Mouse (Mus musculus): ENCODE data around the gene Hoxc8. TPM values are rescaled to one million over a fixed set of nuclear protein-coding genes. Genes with fewer than 3 reads are reported as not detected.

Gene Hoxc8
- polyA plus RNA-seq, 1 experiment from 2014 or later, result not detected

DNA sequence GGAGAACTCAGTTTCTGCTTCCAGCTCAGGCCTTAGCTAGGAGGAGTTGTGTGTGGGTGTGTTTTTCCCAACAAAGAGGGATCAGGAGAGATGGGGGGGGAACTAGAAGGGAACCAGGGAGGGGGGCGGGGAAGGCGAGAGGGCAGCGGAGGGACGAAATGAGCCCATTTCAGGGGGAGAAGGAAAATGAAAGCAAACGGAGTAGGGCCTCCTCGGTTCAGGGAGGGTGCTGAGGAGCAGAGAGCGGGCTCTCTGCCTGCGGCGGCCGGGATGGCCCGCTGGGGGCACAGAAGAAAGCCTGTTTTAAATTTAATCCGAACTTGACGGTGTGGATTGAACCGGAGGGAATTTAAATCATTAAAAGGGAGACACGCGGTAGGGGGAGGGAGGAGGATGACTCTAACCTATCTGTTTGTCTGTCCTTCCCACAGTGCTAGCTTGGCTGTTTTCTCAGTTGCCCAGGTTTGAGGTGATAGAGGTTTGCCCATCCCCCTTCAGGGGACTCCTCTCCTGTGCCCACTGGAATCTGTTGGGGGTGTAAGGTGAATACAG lies 12.9 kb upstream of the Hoxc8 start:
- H3K4me2 ChIP-seq (replicated peaks), result peak overlapping the region; percentile 12
- H3K36me3 ChIP-seq, result no peaks in the 10 kb centered on the region
- ATAC-seq (ENCODE audit: insufficient number of reproducible peaks, low FRiP score, low TSS enrichment, low read depth), result no peak
- H3K9ac ChIP-seq, result no peak overlapping the region
- peaks cover 20% of the 10 kb centered on the region for H3K4me1 ChIP-seq
- H3K4me3 ChIP-seq (replicated peaks), result peak overlapping the region; percentile 19
- H3K9me3 ChIP-seq (replicated peaks), result no peaks in the 10 kb centered on the region
- WGBS, result 4% methylated on average over 16 of the region's 16 CpGs
- peaks cover 100% of the 10 kb centered on the region for H3K27me3 ChIP-seq
- no peak overlapping the region for H3K27ac ChIP-seq (replicated peaks)

DNA sequence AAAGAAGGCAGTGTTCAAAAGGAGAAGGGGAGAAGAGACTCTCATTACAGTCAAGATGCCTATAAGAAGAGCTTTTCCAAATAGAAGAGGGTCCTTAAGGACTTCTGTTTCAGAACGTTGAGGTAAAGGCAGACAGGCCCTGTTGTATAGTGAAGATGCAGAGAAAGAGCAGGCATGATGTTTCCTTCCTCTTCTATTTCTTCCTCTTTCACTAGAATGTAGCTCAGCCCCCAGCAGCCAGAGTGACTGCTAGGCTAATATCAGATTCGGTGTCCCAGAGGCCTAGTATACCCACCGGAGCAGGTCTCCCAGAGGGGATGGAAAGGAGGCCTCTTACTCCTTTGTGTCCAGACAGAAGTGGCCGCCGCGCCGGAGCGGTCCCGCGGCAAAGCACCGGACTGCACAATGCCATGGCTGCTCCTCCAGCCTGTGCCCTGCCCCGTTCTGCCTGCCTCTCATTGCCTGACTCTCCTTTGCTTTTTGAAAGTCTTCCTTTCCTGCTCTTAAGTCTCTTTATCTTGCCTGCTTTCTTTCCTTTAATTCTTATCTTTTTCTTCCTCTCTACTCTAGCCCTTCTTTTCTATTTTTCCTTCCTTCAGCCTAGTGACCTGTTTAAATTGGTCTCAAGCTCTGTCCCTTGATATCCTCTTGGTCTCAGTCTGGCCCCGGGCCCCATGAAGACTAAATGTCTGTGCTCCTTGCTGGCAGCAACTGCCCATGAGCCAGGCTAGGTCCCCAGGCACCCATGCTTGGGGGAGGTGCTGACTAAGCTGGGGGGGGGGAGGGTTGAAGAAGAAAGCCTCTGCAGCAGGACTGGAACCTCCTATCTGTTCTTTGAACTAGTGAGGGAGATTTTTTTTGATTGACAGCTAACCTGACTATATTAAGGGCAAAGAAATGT lies 11.5 kb upstream of the Hoxc8 start:
- WGBS, result 3% methylated on average over 13 of the region's 13 CpGs
- H3K4me2 ChIP-seq (replicated peaks), result no peak overlapping the region

DNA sequence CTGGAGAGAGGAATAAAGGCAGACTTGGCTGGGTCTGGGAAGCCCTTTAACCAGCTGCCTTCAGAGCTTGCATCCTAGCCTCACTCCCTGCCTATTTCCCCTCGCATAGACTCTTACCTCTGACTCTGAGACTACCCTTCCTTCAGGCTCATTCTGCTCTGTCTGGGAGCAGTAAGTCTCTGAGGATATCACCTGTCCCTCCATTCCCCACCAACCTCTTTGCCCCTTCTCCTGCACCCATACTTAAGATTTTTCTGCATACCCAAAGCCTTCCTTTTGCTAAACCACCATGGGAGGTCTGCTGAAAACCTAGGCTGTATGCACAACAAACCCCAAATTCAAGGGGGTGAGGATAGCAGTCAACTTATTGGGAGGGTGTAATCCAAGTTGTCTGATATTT lies 10.5 kb upstream of the Hoxc8 start:
- 0% methylated on average over 1 of the region's 1 CpGs for WGBS
- no peak overlapping the region for H3K9ac ChIP-seq
- H3K9me3 ChIP-seq (replicated peaks), result no peaks in the 10 kb centered on the region
- H3K36me3 ChIP-seq, result no peaks in the 10 kb centered on the region
- H3K27me3 ChIP-seq, result peaks cover 97% of the 10 kb centered on the region
- no peak overlapping the region for H3K4me3 ChIP-seq (replicated peaks)
- no peak overlapping the region for H3K27ac ChIP-seq (replicated peaks)
- H3K4me1 ChIP-seq, result peaks cover 20% of the 10 kb centered on the region
- H3K4me2 ChIP-seq (replicated peaks), result no peak overlapping the region
- ATAC-seq (ENCODE audit: insufficient number of reproducible peaks, low FRiP score, low TSS enrichment, low read depth), result no peak

More for the DNA sequence above, 11.5 kb upstream of the Hoxc8 start:
- Histone ChIP-seq H3K4me3 (replicated peaks) (no peak overlapping the region), H3K27ac (replicated peaks) (no peak overlapping the region), H3K36me3 (no peaks in the 10 kb centered on the region), H3K27me3 (peaks cover 99% of the 10 kb centered on the region), H3K9me3 (replicated peaks) (no peaks in the 10 kb centered on the region), H3K4me1 (peaks cover 20% of the 10 kb centered on the region), H3K9ac (no peak overlapping the region)
- ATAC-seq (ENCODE audit: insufficient number of reproducible peaks, low FRiP score, low TSS enrichment, low read depth), result no peak

DNA sequence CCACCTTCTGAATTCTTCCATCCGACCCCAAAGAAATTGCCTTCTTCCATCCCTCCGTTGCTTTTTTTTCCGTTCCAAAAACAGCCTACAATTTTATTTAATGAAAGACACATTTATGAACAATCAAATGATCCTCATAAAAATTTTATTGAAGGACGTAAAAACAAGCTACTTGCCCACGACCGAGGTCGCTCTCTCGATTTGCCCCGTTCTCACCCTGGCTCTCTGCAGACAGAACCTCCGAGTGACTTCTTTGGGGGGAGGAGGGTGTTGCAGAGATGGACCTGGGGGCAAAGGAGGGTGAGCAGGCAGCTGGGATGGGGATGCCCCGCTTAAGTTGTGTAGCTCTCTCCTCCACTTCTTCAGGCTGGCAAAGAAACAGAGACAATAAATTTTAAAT lies 10.1 kb upstream of the Hoxc8 start:
- Histone ChIP-seq H3K4me1 (peaks cover 20% of the 10 kb centered on the region), H3K9me3 (replicated peaks) (no peaks in the 10 kb centered on the region), H3K4me2 (replicated peaks) (no peak overlapping the region), H3K9ac (no peak overlapping the region), H3K4me3 (replicated peaks) (no peak overlapping the region), H3K36me3 (no peaks in the 10 kb centered on the region), H3K27me3 (peaks cover 97% of the 10 kb centered on the region), H3K27ac (replicated peaks) (no peak overlapping the region)
- 2% methylated on average over 11 of the region's 11 CpGs for WGBS
- no peak for ATAC-seq (ENCODE audit: insufficient number of reproducible peaks, low FRiP score, low TSS enrichment, low read depth)

DNA sequence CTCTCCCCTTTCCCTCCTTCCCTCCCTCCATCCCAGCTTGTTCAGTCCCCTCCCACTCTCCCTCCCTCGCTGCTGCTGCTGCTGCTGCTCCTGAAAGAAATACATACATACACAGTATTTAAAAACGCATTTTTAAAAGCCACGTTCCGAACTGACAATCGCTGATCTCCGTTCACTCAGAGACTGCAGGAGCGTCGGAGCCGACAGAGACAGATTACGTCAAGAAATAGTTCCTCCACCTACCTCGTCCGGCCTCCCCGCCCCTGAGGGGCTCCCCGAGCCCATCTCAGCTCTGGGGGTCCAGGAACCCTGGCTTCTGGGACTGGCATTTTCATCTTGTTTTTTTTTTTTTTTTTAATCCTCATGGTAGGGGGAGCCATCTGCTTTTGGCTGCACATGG lies 9.5 kb upstream of the Hoxc8 start:
- H3K9me3 ChIP-seq (replicated peaks), result no peaks in the 10 kb centered on the region
- peak overlapping the region; percentile 34 for H3K4me2 ChIP-seq (replicated peaks)
- no peak overlapping the region for H3K9ac ChIP-seq
- no peaks in the 10 kb centered on the region for H3K36me3 ChIP-seq
- no peak for ATAC-seq (ENCODE audit: insufficient number of reproducible peaks, low FRiP score, low TSS enrichment, low read depth)
- WGBS, result under 1% methylated on average over 14 of the region's 14 CpGs
- H3K27ac ChIP-seq (replicated peaks), result no peak overlapping the region
- H3K27me3 ChIP-seq, result peaks cover 97% of the 10 kb centered on the region
- H3K4me3 ChIP-seq (replicated peaks), result peak overlapping the region; percentile 18
- peaks cover 20% of the 10 kb centered on the region for H3K4me1 ChIP-seq

DNA sequence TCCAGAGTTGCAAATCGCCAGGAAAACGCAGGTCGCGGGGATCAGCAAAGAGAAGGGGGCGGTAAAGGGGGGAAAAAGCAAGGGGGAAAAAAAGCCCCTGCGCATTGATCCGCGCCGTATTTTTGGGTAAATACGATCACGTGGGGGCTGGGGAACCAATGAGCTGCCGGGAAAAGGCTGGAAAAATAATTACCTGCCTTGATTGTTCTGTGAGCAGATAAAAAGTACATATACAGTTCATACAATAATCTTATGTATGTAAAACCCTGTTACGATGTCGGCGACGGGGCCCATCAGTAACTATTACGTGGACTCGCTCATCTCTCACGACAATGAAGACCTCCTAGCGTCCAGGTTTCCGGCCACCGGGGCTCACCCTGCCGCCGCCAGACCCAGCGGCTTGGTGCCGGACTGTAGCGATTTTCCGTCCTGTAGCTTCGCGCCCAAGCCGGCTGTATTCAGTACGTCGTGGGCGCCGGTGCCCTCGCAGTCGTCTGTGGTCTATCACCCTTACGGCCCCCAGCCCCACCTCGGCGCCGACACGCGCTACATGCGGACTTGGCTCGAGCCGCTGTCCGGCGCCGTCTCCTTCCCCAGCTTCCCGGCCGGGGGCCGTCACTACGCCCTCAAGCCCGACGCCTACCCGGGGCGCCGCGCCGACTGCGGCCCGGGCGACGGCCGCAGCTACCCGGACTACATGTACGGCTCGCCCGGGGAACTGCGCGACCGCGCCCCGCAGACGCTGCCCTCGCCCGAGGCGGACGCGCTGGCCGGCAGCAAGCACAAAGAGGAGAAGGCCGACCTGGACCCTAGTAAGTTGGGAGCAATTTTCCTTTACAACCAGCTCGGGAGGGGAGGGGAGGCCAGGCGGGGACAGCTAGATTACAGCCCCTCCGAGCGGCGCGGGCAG lies 8.8 kb upstream of the Hoxc8 start:
- H3K9ac ChIP-seq, result no peak overlapping the region
- H3K27ac ChIP-seq (replicated peaks), result no peak overlapping the region
- H3K4me3 ChIP-seq (replicated peaks), result peak overlapping the region; percentile 18
- H3K27me3 ChIP-seq, result peaks cover 97% of the 10 kb centered on the region
- no peak for ATAC-seq (ENCODE audit: insufficient number of reproducible peaks, low FRiP score, low TSS enrichment, low read depth)
- peak overlapping the region; percentile 34 for H3K4me2 ChIP-seq (replicated peaks)
- H3K36me3 ChIP-seq, result no peaks in the 10 kb centered on the region
- under 1% methylated on average over 88 of the region's 88 CpGs for WGBS
- no peaks in the 10 kb centered on the region for H3K9me3 ChIP-seq (replicated peaks)
- H3K4me1 ChIP-seq, result peaks cover 17% of the 10 kb centered on the region

DNA sequence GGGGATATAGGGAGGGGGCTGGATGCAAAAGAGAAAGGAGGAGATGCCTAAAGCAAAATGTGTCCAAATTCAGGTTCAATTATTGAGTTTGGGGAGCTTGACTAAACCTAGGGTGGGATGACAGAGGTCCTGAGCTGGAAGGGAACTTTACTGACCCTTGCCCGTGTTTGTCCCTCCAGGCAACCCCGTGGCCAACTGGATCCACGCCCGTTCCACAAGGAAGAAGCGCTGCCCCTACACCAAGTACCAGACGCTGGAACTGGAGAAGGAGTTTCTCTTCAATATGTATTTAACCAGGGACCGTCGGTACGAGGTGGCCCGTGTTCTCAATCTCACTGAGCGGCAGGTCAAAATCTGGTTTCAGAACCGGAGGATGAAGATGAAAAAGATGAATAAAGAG lies 6.7 kb upstream of the Hoxc8 start:
- H3K36me3 ChIP-seq, result no peaks in the 10 kb centered on the region
- no peaks in the 10 kb centered on the region for H3K9me3 ChIP-seq (replicated peaks)
- H3K4me3 ChIP-seq (replicated peaks), result no peak overlapping the region
- peaks cover 97% of the 10 kb centered on the region for H3K27me3 ChIP-seq
- no peak overlapping the region for H3K27ac ChIP-seq (replicated peaks)
- peaks cover 10% of the 10 kb centered on the region for H3K4me1 ChIP-seq
- H3K9ac ChIP-seq, result no peak overlapping the region
- 1% methylated on average over 12 of the region's 12 CpGs for WGBS
- no peak overlapping the region for H3K4me2 ChIP-seq (replicated peaks)
- no peak for ATAC-seq (ENCODE audit: insufficient number of reproducible peaks, low FRiP score, low TSS enrichment, low read depth)

DNA sequence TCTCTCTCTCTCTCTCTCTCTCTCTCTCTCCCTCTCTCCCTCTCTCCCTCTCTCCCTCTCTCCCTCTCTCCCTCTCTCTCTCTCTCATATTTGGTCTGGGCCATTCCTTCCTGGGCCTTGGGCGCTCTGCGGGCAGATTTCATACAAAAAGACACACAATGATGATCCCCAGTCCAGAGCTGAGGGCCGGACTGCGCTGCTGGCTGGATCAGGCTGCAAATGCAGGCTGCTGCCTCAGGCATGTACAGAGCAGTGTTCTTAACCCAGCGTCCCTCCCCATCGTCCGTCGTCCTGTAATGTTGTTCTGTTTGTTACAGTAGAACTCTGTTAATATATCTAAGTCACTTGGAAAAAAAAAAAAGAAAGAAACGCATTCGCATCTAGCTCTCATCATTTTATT lies 5.9 kb upstream of the Hoxc8 start:
- Histone ChIP-seq H3K36me3 (no peaks in the 10 kb centered on the region), H3K4me1 (peaks cover 10% of the 10 kb centered on the region), H3K4me3 (replicated peaks) (no peak overlapping the region), H3K4me2 (replicated peaks) (no peak overlapping the region), H3K9me3 (replicated peaks) (no peaks in the 10 kb centered on the region), H3K9ac (no peak overlapping the region), H3K27ac (replicated peaks) (no peak overlapping the region), H3K27me3 (peaks cover 97% of the 10 kb centered on the region)
- WGBS, result 2% methylated on average over 10 of the region's 10 CpGs
- ATAC-seq (ENCODE audit: insufficient number of reproducible peaks, low FRiP score, low TSS enrichment, low read depth), result no peak

DNA sequence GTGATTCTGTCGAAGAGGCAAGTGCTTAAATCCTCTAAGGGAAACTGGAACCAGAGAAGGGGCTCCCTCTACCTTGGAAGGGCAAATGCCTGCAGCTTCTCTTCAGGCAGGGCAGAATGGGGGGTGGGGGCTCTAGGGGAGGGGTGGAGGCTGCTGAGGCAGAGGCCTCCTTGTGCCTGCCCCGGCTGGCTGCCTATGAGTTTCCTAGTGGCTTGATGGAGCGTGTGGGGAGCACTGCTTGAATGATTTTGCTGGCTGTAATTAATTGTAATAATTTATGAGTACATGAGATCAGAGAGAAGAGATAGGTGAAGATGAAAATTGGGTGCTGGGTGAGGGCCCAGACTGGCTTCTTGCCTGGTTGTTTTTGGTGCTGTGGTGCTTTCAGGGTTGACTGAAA lies 5.5 kb upstream of the Hoxc8 start:
- no peak for ATAC-seq (ENCODE audit: insufficient number of reproducible peaks, low FRiP score, low TSS enrichment, low read depth)
- Histone ChIP-seq H3K36me3 (no peaks in the 10 kb centered on the region), H3K9me3 (replicated peaks) (no peaks in the 10 kb centered on the region), H3K9ac (no peak overlapping the region), H3K4me1 (peaks cover 10% of the 10 kb centered on the region), H3K4me3 (replicated peaks) (no peak overlapping the region), H3K27me3 (peaks cover 97% of the 10 kb centered on the region), H3K27ac (replicated peaks) (no peak overlapping the region), H3K4me2 (replicated peaks) (no peak overlapping the region)
- 7% methylated on average over 3 of the region's 3 CpGs for WGBS

DNA sequence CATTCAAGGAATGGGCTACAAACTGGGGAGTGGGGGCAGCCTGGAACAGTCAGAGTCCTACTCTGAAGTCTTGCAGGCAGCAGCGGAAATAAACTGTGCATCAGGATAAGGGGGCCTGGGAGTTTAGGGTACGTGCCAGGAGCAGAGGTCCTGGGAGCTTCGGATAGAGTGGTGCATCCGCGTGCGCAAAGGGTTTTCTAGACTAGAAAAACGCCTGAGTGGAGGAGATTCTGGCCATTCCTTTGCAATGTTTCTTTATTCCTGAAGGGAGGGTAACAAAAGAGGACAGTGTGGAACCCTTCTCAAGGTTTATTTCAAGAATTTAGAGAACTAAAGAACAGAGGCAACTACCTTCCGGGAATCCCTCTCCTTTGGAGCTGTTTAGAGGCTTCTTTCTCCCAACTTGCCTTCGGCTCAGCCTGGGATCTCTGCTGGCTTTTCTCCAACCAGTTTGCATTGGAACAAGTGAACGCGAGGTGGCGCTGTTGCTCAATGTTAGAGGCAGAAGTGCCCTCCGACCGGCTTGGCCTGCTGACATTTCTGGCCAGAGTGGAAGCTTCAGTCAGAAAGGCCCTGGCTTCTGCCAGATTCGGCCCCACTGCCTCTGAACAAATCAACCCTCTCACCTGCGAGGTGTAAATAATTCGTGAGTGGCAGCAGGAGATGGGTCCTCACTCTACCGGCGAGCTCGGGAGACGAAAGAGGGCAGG lies 3.1 kb upstream of the Hoxc8 start:
- WGBS, result 2% methylated on average over 21 of the region's 21 CpGs

More for the DNA sequence above, 3.1 kb upstream of the Hoxc8 start:
- peak; percentile 39; the same call in 1 of the 2 replicates for ATAC-seq (ENCODE audit: insufficient number of reproducible peaks, low FRiP score, low TSS enrichment, low read depth)
- no peak overlapping the region for H3K4me3 ChIP-seq (replicated peaks)
- no peak overlapping the region for H3K9ac ChIP-seq
- no peak overlapping the region for H3K4me2 ChIP-seq (replicated peaks)
- peaks cover 95% of the 10 kb centered on the region for H3K27me3 ChIP-seq
- H3K27ac ChIP-seq (replicated peaks), result no peak overlapping the region
- no peaks in the 10 kb centered on the region for H3K9me3 ChIP-seq (replicated peaks)
- no peaks in the 10 kb centered on the region for H3K36me3 ChIP-seq
- peaks cover 6% of the 10 kb centered on the region; the same call in 1 of the 2 replicates for H3K4me1 ChIP-seq

All from embryonic facial prominence, embryonic 15.5 days (tissue).